Mouse (Mus musculus): ENCODE results near the gene Stard10. TPM values are rescaled to one million over a fixed set of nuclear protein-coding genes. Genes with fewer than 3 reads are reported as not detected.

Gene Stard10
- polyA plus RNA-seq, 1 experiment from 2014 or later, result 30.0 TPM

DNA sequence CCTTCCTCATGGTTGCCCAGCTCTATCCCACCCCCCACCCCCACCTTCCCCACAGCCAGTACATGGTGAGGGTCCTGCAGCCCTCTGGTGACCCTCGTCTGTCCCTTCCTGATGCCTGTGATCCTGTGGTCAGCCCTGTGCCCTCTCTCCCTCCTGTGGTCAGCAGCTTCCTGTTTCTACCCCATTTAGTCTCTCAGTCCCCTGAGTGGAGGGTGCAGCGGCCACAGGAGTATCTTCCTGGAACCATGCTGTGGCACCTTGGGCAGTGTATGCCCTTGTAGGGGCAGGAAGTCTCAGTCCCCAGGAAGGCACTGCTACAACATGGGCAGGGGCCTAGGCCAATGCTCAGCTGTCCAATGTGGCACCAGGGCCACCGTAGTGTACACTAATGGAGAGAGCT lies 40.0 kb downstream of the Stard10 start:
- 60% methylated on average over 3 of the region's 3 CpGs for WGBS
- no peak overlapping the region for H3K4me3 ChIP-seq
- H3K9me3 ChIP-seq, result no peaks in the 10 kb centered on the region
- no peak for ATAC-seq (ENCODE audit: insufficient number of reproducible peaks, low FRiP score, low TSS enrichment, low read depth)
- H3K36me3 ChIP-seq, result no peaks in the 10 kb centered on the region
- H3K9ac ChIP-seq, result no peak overlapping the region
- H3K4me2 ChIP-seq, result no peak overlapping the region
- H3K4me1 ChIP-seq, result peaks cover 28% of the 10 kb centered on the region
- H3K27ac ChIP-seq, result no peak overlapping the region
- no peaks in the 10 kb centered on the region for H3K27me3 ChIP-seq

DNA sequence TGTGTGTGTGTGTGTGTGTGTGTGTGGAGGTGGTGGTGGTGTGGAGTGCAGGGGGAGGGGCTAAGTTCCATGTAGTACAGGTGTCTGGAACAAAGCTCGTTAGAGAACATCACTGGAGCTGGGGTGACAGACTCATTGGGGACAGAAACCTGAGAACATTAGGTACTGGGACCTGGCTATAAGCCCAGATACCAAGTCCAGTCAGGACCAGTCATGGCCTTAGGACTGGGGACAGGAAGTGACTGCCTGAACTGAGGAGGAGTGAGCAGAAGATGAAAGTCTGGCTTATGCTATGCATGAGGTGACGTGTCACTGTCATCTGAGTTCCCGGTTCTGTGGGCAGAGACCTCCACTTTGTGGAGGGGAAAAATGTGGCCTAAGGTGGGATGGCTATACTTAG lies 43.5 kb downstream of the Stard10 start:
- Histone ChIP-seq H3K4me1 (peaks cover 37% of the 10 kb centered on the region), H3K27ac (0 out of 2 replicates have a peak overlapping the region, but pooled peaks have one; percentile 4), H3K27me3 (no peaks in the 10 kb centered on the region), H3K9me3 (no peaks in the 10 kb centered on the region), H3K36me3 (no peaks in the 10 kb centered on the region), H3K4me3 (no peak overlapping the region), H3K4me2 (no peak overlapping the region), H3K9ac (no peak overlapping the region)
- WGBS, result 44% methylated on average over 3 of the region's 3 CpGs
- ATAC-seq (ENCODE audit: insufficient number of reproducible peaks, low FRiP score, low TSS enrichment, low read depth), result no peak

DNA sequence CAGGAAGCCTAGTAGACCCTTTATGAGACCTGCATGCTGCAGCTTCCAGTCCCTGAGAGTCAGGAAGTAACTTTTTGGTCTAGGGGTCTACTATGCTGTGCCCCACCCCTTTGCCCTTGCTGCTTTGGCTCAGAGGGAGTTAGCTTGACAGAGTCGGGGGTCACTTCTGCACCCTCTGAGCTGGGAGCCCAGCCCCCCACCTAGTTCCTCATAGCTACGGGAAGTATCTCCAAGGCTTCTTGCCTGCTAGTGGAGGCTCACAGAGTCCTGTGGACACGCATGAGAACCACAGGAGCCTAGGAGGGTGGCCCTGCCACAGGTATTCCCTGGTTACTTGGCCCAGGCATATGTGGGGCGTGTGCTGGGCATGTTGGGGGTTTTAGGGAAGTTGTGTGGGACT lies 44.1 kb downstream of the Stard10 start:
- Histone ChIP-seq H3K4me1 (peaks cover 37% of the 10 kb centered on the region), H3K36me3 (no peaks in the 10 kb centered on the region), H3K27me3 (no peaks in the 10 kb centered on the region), H3K4me2 (no peak overlapping the region), H3K9me3 (no peaks in the 10 kb centered on the region), H3K27ac (peak overlapping the region; percentile 54), H3K4me3 (no peak overlapping the region), H3K9ac (no peak overlapping the region)
- ATAC-seq (ENCODE audit: insufficient number of reproducible peaks, low FRiP score, low TSS enrichment, low read depth), result 0 out of 2 replicates have a peak, but pooled peaks have one; percentile 31
- WGBS, result 72% methylated on average over 4 of the region's 4 CpGs

DNA sequence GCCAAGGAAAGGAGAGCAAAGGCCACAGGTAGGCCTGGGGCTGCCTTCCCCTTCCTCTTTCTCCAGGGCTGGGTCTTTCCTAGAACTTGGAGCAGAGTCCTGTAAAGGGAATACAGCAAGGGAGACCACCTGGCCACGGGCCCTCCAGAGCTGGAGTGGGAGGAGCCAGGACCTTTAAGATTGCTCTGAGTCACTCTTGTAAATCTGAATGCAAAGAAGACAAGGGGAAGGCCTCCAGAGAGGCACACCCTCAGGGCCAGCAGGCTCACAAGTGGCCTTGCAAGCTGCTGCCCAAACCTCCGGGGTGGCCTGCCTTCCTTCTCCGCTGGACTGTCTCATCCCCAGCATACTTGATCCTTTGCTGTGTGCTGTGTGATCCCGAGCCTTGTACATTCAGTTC lies 44.9 kb downstream of the Stard10 start:
- H3K9ac ChIP-seq, result no peak overlapping the region
- no peaks in the 10 kb centered on the region for H3K27me3 ChIP-seq
- H3K36me3 ChIP-seq, result no peaks in the 10 kb centered on the region
- peak overlapping the region; percentile 54 for H3K27ac ChIP-seq
- no peak overlapping the region for H3K4me3 ChIP-seq
- peak; percentile 41; the same call in 1 of the 2 replicates for ATAC-seq (ENCODE audit: insufficient number of reproducible peaks, low FRiP score, low TSS enrichment, low read depth)
- no peak overlapping the region for H3K4me2 ChIP-seq
- WGBS, result 37% methylated on average over 4 of the region's 4 CpGs
- H3K4me1 ChIP-seq, result peaks cover 35% of the 10 kb centered on the region
- H3K9me3 ChIP-seq, result no peaks in the 10 kb centered on the region

DNA sequence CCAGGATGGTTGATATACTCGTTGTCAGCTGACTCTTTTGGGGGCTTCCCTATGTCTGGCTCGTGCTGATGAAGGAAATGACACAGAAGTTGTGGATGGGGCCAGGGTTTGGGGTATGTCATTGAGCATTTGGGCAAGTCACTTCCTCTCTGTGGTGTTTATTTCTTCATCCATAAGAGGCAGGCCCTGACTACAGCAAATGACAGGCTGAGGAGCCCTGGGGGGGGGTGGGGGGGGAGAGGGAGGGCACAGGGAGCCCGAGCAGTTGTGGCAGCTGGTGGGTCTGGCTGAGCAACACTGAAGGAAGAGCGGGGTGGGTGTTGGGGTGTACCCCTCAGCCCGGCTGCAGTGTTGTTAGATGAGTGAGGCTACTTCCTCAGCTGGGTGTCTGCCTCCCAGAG lies 45.9 kb downstream of the Stard10 start:
- no peak overlapping the region for H3K4me3 ChIP-seq
- no peaks in the 10 kb centered on the region for H3K36me3 ChIP-seq
- no peak overlapping the region for H3K27ac ChIP-seq
- 61% methylated on average over 5 of the region's 5 CpGs for WGBS
- no peak for ATAC-seq (ENCODE audit: insufficient number of reproducible peaks, low FRiP score, low TSS enrichment, low read depth)
- H3K27me3 ChIP-seq, result no peaks in the 10 kb centered on the region
- no peaks in the 10 kb centered on the region for H3K9me3 ChIP-seq
- no peak overlapping the region for H3K4me2 ChIP-seq
- no peak overlapping the region for H3K9ac ChIP-seq
- H3K4me1 ChIP-seq, result peaks cover 27% of the 10 kb centered on the region

DNA sequence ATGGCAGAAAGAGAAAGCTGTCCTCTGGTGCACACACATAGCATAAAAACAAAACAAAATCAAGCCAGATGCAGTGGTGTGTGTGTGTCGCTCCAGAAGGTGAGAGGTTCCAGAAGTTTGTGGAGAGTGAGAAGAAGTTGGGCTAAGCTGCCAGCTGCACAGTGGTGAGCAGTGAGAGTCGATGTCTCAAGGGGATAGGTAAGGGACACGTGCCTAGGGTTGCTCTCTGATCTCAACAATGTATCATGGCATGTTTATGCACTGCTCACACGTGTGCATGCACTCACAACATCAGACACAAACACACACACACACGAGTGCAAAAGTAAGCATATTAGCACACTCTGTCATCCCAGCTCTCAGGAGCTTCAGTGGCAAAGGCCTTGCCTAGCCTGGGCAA lies 47.0 kb downstream of the Stard10 start:
- no peaks in the 10 kb centered on the region for H3K9me3 ChIP-seq
- peaks cover 26% of the 10 kb centered on the region for H3K4me1 ChIP-seq
- no peak overlapping the region for H3K4me2 ChIP-seq
- no peaks in the 10 kb centered on the region for H3K27me3 ChIP-seq
- no peak overlapping the region for H3K27ac ChIP-seq
- H3K4me3 ChIP-seq, result no peak overlapping the region
- WGBS, result 69% methylated on average over 5 of the region's 5 CpGs
- no peaks in the 10 kb centered on the region for H3K36me3 ChIP-seq
- H3K9ac ChIP-seq, result no peak overlapping the region
- ATAC-seq (ENCODE audit: insufficient number of reproducible peaks, low FRiP score, low TSS enrichment, low read depth), result no peak

DNA sequence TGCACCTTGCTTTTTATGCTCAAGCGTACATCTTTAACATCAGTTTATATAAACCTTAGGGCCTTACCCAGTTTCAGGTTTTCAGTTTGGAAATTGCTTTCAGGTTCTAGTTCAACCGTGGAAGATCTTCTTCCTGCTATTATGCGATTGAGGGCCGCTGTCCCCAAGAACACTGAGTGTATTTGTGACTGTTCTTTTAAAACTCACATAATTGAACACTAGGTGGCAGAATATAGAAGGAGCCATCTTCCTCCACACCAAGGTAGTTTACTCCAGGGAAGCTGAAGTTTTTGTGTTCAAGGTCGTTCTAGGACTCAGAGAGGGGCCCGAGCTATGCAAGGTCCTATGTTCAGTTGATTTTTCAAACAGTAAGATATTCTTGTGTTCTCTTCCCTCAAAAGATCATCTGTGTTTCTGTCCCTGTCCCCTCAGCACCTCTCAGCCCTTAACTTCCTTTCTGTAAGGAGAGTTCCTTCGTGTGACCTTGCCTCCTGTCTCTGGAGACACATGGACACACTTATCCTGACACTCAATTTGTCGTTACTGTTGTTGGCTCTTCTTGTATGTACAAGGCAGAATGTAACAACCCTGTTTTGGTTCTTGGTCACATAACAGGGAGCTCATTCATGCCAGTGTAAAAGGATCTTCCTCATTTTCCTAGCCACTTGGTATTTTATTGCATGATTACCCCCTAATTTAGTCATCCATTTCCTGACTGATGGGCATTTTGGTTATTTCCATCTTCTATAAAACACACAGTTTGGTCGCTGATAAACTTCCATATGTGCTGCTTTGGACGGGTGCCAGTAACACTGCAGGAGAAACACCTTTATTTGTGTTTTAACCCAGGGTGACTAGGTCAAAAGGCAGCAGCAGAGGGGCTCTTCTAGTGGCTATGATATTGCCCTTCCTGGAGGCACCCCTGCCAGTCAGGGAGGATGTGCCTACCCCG lies 51.3 kb downstream of the Stard10 start:
- Histone ChIP-seq H3K4me2 (no peak overlapping the region), H3K4me1 (0 out of 2 replicates have a peak, but pooled peaks cover 5% of the 10 kb centered on the region), H3K27me3 (no peaks in the 10 kb centered on the region), H3K9ac (no peak overlapping the region), H3K4me3 (no peak overlapping the region), H3K9me3 (no peaks in the 10 kb centered on the region), H3K36me3 (no peaks in the 10 kb centered on the region), H3K27ac (no peak overlapping the region)
- 48% methylated on average over 11 of the region's 11 CpGs for WGBS
- no peak for ATAC-seq (ENCODE audit: insufficient number of reproducible peaks, low FRiP score, low TSS enrichment, low read depth)

DNA sequence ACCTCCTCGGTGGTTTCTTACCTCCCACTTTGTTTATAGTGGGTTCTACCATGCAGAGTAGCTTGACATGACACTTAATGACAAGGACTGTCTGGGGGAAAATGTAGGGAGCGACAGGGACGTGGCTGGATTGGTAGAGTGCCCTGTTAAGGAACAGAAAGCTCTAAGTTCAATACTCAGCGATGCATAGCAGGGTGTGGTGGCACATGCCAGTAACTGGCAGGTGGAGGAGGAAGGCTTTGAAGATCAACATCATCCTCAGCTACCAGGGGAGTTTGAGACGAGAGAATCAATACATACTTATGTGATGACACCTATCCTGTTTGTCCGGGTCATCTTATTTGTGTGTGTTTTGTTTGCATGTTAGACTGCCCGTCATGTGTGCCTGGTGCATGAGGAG lies 52.8 kb downstream of the Stard10 start:
- WGBS, result 81% methylated on average over 7 of the region's 7 CpGs
- Histone ChIP-seq H3K9ac (no peak overlapping the region), H3K9me3 (no peaks in the 10 kb centered on the region), H3K4me1 (no peaks in the 10 kb centered on the region), H3K4me2 (no peak overlapping the region), H3K4me3 (no peak overlapping the region), H3K27ac (no peak overlapping the region), H3K36me3 (no peaks in the 10 kb centered on the region), H3K27me3 (no peaks in the 10 kb centered on the region)
- ATAC-seq (ENCODE audit: insufficient number of reproducible peaks, low FRiP score, low TSS enrichment, low read depth), result no peak

DNA sequence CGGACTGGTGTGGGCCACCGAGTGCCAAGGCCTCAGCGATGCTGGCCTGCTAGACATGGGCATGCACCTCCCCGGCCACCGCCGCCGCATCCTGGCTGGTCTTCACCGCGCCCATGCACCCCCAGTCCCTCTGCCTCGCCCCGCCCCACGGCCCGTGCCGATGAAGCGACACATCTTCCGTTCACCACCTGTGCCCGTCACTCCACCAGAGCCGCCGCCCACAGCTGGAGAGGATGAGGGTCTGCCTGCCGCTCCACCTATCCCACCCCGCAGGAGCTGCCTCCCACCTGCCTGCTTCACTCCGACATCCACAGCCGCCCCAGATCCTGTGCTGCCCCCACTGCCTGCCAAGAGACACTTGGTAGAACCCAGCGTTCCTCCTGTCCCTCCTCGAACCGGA lies 56.2 kb downstream of the Stard10 start:
- peaks cover 13% of the 10 kb centered on the region for H3K4me1 ChIP-seq
- H3K9ac ChIP-seq, result no peak overlapping the region
- WGBS, result 75% methylated on average over 26 of the region's 26 CpGs
- H3K9me3 ChIP-seq, result no peaks in the 10 kb centered on the region
- H3K27me3 ChIP-seq, result no peaks in the 10 kb centered on the region
- H3K27ac ChIP-seq, result no peak overlapping the region
- no peak overlapping the region for H3K4me2 ChIP-seq
- ATAC-seq (ENCODE audit: insufficient number of reproducible peaks, low FRiP score, low TSS enrichment, low read depth), result peak; percentile 21; the same call in 1 of the 2 replicates
- no peak overlapping the region for H3K4me3 ChIP-seq
- no peaks in the 10 kb centered on the region for H3K36me3 ChIP-seq

DNA sequence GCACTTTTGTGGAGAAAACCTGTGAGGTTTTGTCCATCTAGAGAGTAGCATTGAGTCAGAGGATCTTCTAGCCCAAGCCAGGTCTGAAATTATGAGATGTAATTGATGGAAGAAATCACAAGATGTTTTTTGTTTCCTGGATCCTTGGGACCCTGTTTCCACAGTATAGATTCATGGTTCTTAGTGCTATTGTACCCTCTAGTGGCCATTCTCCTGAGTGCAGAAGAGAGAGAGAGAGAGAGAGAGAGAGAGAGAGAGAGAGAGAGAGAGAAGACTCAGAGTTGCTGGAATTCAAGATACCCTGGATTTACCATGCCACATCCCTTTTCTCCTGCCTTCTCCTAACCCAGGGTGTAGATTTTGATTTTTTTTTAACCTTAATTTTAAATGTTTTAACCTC lies 57.3 kb downstream of the Stard10 start:
- no peak overlapping the region for H3K4me2 ChIP-seq
- ATAC-seq (ENCODE audit: insufficient number of reproducible peaks, low FRiP score, low TSS enrichment, low read depth), result no peak
- H3K27me3 ChIP-seq, result no peaks in the 10 kb centered on the region
- peaks cover 17% of the 10 kb centered on the region for H3K4me1 ChIP-seq
- H3K9ac ChIP-seq, result no peak overlapping the region
- H3K27ac ChIP-seq, result no peak overlapping the region
- H3K36me3 ChIP-seq, result no peaks in the 10 kb centered on the region
- no peak overlapping the region for H3K4me3 ChIP-seq
- H3K9me3 ChIP-seq, result no peaks in the 10 kb centered on the region

DNA sequence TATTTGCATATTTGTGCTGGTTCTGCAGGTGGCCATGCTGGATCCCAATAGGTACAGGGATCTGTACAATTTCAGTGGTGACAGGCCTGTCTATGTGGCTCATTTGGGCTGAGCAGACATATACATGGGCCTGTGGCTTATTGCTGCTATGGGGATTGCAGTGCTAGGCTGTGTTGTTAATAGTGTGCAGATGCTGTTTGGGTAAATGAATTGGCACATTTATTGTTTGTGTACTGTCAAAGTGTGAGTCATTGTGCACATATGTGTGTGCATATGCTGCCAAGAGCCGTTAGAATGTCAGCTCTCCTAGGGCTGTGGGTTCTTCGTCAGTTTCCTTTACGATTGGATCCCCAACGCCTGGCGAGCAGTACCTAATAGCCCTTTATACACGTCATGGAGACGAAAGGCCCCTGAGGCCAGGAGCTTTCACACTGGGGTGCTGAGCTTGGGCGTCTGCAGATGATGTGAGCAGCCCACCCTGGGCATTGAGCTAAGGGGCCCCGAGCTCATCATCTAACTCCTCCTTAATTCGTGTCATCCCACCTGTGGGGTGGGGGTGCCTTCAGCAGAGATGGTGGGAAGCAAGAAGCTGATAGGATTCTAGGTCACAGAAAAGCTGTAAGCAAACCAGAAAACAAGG lies 59.9 kb downstream of the Stard10 start:
- H3K27ac ChIP-seq, result no peak overlapping the region
- H3K9ac ChIP-seq, result no peak overlapping the region
- H3K4me2 ChIP-seq, result no peak overlapping the region
- no peaks in the 10 kb centered on the region for H3K9me3 ChIP-seq
- WGBS, result 51% methylated on average over 10 of the region's 10 CpGs
- peaks cover 21% of the 10 kb centered on the region for H3K4me1 ChIP-seq
- ATAC-seq (ENCODE audit: insufficient number of reproducible peaks, low FRiP score, low TSS enrichment, low read depth), result no peak
- H3K36me3 ChIP-seq, result no peaks in the 10 kb centered on the region
- H3K27me3 ChIP-seq, result no peaks in the 10 kb centered on the region
- no peak overlapping the region for H3K4me3 ChIP-seq

DNA sequence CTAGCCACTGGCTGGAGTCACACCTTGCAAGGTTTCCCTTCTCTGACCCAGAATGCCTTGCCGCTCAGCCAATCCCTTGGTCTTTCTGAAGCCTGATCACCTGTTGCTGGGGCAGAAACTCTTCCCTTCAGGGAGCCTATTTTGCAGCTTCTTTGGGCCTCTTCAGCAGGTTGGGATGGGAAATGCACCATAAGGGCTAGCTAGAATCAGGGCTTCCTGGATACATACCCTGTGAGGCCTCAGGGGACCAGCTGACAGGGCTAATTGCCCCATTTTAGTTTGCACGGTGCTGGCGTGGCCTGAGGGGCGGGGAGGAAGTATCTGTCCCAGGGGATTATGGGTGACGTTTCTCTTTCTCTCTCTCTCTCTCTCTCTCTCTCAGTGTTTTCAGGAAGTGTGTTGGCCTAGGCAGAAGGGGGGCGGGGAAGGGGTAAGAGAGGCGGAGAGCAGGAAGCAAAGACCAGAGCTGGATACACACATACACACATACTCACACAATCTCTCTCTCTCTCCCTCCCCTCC lies 60.9 kb downstream of the Stard10 start:
- peak overlapping the region; percentile 50 for H3K27ac ChIP-seq
- no peak overlapping the region for H3K9ac ChIP-seq
- ATAC-seq (ENCODE audit: insufficient number of reproducible peaks, low FRiP score, low TSS enrichment, low read depth), result no peak; the same call in 1 of the 2 replicates
- 19% methylated on average over 6 of the region's 7 CpGs for WGBS
- H3K4me3 ChIP-seq, result peak overlapping the region; percentile 21
- no peaks in the 10 kb centered on the region for H3K36me3 ChIP-seq
- H3K9me3 ChIP-seq, result no peaks in the 10 kb centered on the region
- H3K27me3 ChIP-seq, result no peaks in the 10 kb centered on the region
- 0 out of 2 replicates have a peak overlapping the region, but pooled peaks have one; percentile 17 for H3K4me2 ChIP-seq
- H3K4me1 ChIP-seq, result peaks cover 21% of the 10 kb centered on the region
